In genomic region chr5:149861489-149861962, GRCm38 (mm10) we compare ENCODE assay signal across 8 mouse cellular contexts.
DNase-seq lines count a peak whose midpoint lies in the region; ATAC-seq and TF ChIP-seq lines count a peak whose summit lies in the region.
"Had no signal": no experiment of that assay in that cellular context is flagged by ENCODE, and none has a peak within 500 bp of the region (broad histone marks: within the 10 kb centered on the region; RNA-seq: fewer than 3 reads in every experiment).

No protein-coding gene starts in this region.

- no peaks in the 10 kb centered on the region for H3K27me3 ChIP-seq in ES-Bruce4 (ENCODE audit: control insufficient read depth, insufficient read depth, low read length, poor library complexity, severe bottlenecking)
- H3K27me3 ChIP-seq in forebrain, embryonic 10.5 days (ENCODE audit: poor library complexity, severe bottlenecking) = no peaks in the 10 kb centered on the region
- no peaks in the 10 kb centered on the region for H3K27me3 ChIP-seq in lung, embryonic 16.5 days (ENCODE audit: control insufficient read depth, insufficient read depth, low read depth, low read length)
- H3K27me3 ChIP-seq: heart, embryonic 15.5 days had no signal

- no peaks in the 10 kb centered on the region for H3K4me1 ChIP-seq in ES-Bruce4 (ENCODE audit: control insufficient read depth, insufficient read depth, low read length)
- H3K4me1 ChIP-seq in forebrain, embryonic 10.5 days = 0 out of 2 replicates have a peak, but pooled peaks cover 3% of the 10 kb centered on the region
- H3K4me1 ChIP-seq in lung, embryonic 16.5 days (replicated peaks; ENCODE audit: control insufficient read depth, insufficient read depth, low read length) = no peaks in the 10 kb centered on the region
- H3K4me1 ChIP-seq: heart, embryonic 15.5 days had no signal

- intact Hi-C loops in heart, postnatal 14 days (cut with DNase I) = loop anchor here (1.0 kb wide), 2 partner anchors 122 to 160 kb away; no protein-coding TSS in a partner anchor

- no peak overlapping the region for H3K27ac ChIP-seq in ES-Bruce4 (ENCODE audit: insufficient read depth, low read length)
- no peak overlapping the region for H3K27ac ChIP-seq in forebrain, embryonic 10.5 days
- no peak overlapping the region for H3K27ac ChIP-seq in lung, embryonic 16.5 days (ENCODE audit: low read length)
- H3K27ac ChIP-seq: heart, embryonic 15.5 days had no signal

- H3K4me2 ChIP-seq in lung, embryonic 16.5 days (ENCODE audit: low read depth, low read length) = no peak overlapping the region
- H3K4me2 ChIP-seq: heart, embryonic 15.5 days had no signal

- H3K9ac ChIP-seq in ES-Bruce4 (ENCODE audit: low read depth, poor library complexity, severe bottlenecking) = no peak overlapping the region
- H3K9ac ChIP-seq in lung, embryonic 16.5 days (ENCODE audit: low read length) = no peak overlapping the region
- H3K9ac ChIP-seq: heart, embryonic 15.5 days had no signal

- no peak overlapping the region for H3K4me3 ChIP-seq in ES-Bruce4 (ENCODE audit: low read depth, low read length)
- H3K4me3 ChIP-seq in forebrain, embryonic 10.5 days = no peak overlapping the region
- H3K4me3 ChIP-seq in lung, embryonic 16.5 days (ENCODE audit: low read length) = no peak overlapping the region
- H3K4me3 ChIP-seq: heart, embryonic 15.5 days had no signal

- WGBS in forebrain, embryonic 10.5 days = 46% methylated on average over 4 of the region's 4 CpGs
- WGBS in lung, embryonic 16.5 days = 38% methylated on average over 4 of the region's 4 CpGs

- ATAC-seq in lung, embryonic 16.5 days (ENCODE audit: low read depth) = peak; percentile 71

- no peak for TF ChIP-seq POLR2A in ES-Bruce4 (IDR thresholded peaks at IDR 0.05; ENCODE audit: insufficient read depth, low read length)

- H3K9me3 ChIP-seq in ES-Bruce4 (replicated peaks; ENCODE audit: control insufficient read depth, insufficient read depth, low read length, poor library complexity, severe bottlenecking) = no peaks in the 10 kb centered on the region
- no peaks in the 10 kb centered on the region for H3K9me3 ChIP-seq in forebrain, embryonic 10.5 days
- no peaks in the 10 kb centered on the region for H3K9me3 ChIP-seq in lung, embryonic 16.5 days (ENCODE audit: control insufficient read depth, low read length)
- H3K9me3 ChIP-seq: heart, embryonic 15.5 days had no signal

- peak; percentile 23 for DNase-seq in adipocyte (ENCODE audit: low spot score)
- peak; percentile 44 for DNase-seq in forebrain, embryonic 10.5 days (ENCODE audit: extremely low spot score, low spot score)
- peak; percentile 65 to 77 for DNase-seq in heart, postnatal 14 days
- DNase-seq in kidney, postnatal 4 days = peak; percentile 86 to 89
- DNase-seq in right cerebral cortex, postnatal 14 days = peak; percentile 68

- H3K36me3 ChIP-seq in ES-Bruce4 (ENCODE audit: control insufficient read depth, insufficient read depth, low read length, poor library complexity, severe bottlenecking) = no peaks in the 10 kb centered on the region
- no peaks in the 10 kb centered on the region for H3K36me3 ChIP-seq in forebrain, embryonic 10.5 days (replicated peaks)
- no peaks in the 10 kb centered on the region for H3K36me3 ChIP-seq in lung, embryonic 16.5 days (ENCODE audit: control insufficient read depth, insufficient read depth, low read length)
- H3K36me3 ChIP-seq: heart, embryonic 15.5 days had no signal

- no peak for TF ChIP-seq EP300 in ES-Bruce4 (IDR thresholded peaks at IDR 0.05; ENCODE audit: insufficient read depth, low read depth, low read length)

- peak; percentile 94 for TF ChIP-seq CTCF in ES-Bruce4 (IDR thresholded peaks at IDR 0.05; ENCODE audit: low read depth, low read length)

Comparison
In these comparisons a context has a peak if more than half of its experiments do, and no peak if none do; other contexts are left out.
1. DNase-seq: peak in every context shown above with its lines; median percentile 88 in kidney, postnatal 4 days; 71 in heart, postnatal 14 days; 68 in right cerebral cortex, postnatal 14 days; 44 in forebrain, embryonic 10.5 days; 23 in adipocyte.